Mouse (Mus musculus): ENCODE measurements around the gene St3gal3. TPM values are rescaled to one million over a fixed set of nuclear protein-coding genes. Genes with fewer than 3 reads are reported as not detected.

Gene St3gal3
- polyA plus RNA-seq, 1 experiment = 23.4 TPM

- TF ChIP-seq POLR2A (IDR thresholded peaks at IDR 0.05; ENCODE audit: borderline replicate concordance, extremely low read depth, low read depth, low read length) (no peak), CTCF (IDR thresholded peaks at IDR 0.05; ENCODE audit: insufficient read depth, low read length) (no peak)
- WGBS = 86% methylated on average over 4 of the region's 4 CpGs
Observed at GRCm38 (mm10) chr4:118036531-118036930, 98.2 kb downstream of the St3gal3 start.

GRCm38 (mm10) chr4:118035090-118035489 lies 99.6 kb downstream of the St3gal3 start:
- H3K4me3 ChIP-seq (replicated peaks; ENCODE audit: extremely low read depth, low read depth, low read length) = no peak overlapping the region
- 99% methylated on average over 2 of the region's 2 CpGs for WGBS
- peaks cover 5% of the 10 kb centered on the region for H3K4me1 ChIP-seq (ENCODE audit: control insufficient read depth, insufficient read depth, low read length)
- TF ChIP-seq POLR2A (IDR thresholded peaks at IDR 0.05; ENCODE audit: borderline replicate concordance, extremely low read depth, low read depth, low read length) = no peak
- TF ChIP-seq CTCF (IDR thresholded peaks at IDR 0.05; ENCODE audit: insufficient read depth, low read length) = no peak
- DNase-seq = no peak

More at GRCm38 (mm10) chr4:118036531-118036930, 98.2 kb downstream of the St3gal3 start:
- no peak for DNase-seq
- H3K4me3 ChIP-seq (replicated peaks; ENCODE audit: extremely low read depth, low read depth, low read length) = no peak overlapping the region
- H3K4me1 ChIP-seq (ENCODE audit: control insufficient read depth, insufficient read depth, low read length) = peaks cover 2% of the 10 kb centered on the region; the same call in 1 of the 2 replicates

- no peak for DNase-seq
- Histone ChIP-seq H3K4me3 (replicated peaks; ENCODE audit: extremely low read depth, low read depth, low read length) (no peak overlapping the region), H3K4me1 (ENCODE audit: control insufficient read depth, insufficient read depth, low read length) (peaks cover 8% of the 10 kb centered on the region)
- WGBS = 85% methylated on average over 5 of the region's 5 CpGs
- no peak for TF ChIP-seq POLR2A (IDR thresholded peaks at IDR 0.05; ENCODE audit: borderline replicate concordance, extremely low read depth, low read depth, low read length)
- no peak for TF ChIP-seq CTCF (IDR thresholded peaks at IDR 0.05; ENCODE audit: insufficient read depth, low read length)
Observed at GRCm38 (mm10) chr4:118033026-118033425, 101.7 kb downstream of the St3gal3 start.

GRCm38 (mm10) chr4:118031776-118032170 lies 102.9 kb downstream of the St3gal3 start:
- WGBS = 88% methylated on average over 7 of the region's 7 CpGs

GRCm38 (mm10) chr4:118031132-118031775 lies 103.5 kb downstream of the St3gal3 start:
- DNase-seq = no peak
- WGBS = 35% methylated on average over 6 of the region's 6 CpGs
- H3K4me3 ChIP-seq (replicated peaks; ENCODE audit: extremely low read depth, low read depth, low read length) = no peak overlapping the region
- peaks cover 8% of the 10 kb centered on the region for H3K4me1 ChIP-seq (ENCODE audit: control insufficient read depth, insufficient read depth, low read length)
- TF ChIP-seq POLR2A (IDR thresholded peaks at IDR 0.05; ENCODE audit: borderline replicate concordance, extremely low read depth, low read depth, low read length) (no peak), CTCF (IDR thresholded peaks at IDR 0.05; ENCODE audit: insufficient read depth, low read length) (no peak)

More at GRCm38 (mm10) chr4:118031776-118032170, 102.9 kb downstream of the St3gal3 start:
- Histone ChIP-seq H3K4me3 (replicated peaks; ENCODE audit: extremely low read depth, low read depth, low read length) (no peak overlapping the region), H3K4me1 (ENCODE audit: control insufficient read depth, insufficient read depth, low read length) (peaks cover 8% of the 10 kb centered on the region)
- no peak for DNase-seq
- TF ChIP-seq POLR2A (IDR thresholded peaks at IDR 0.05; ENCODE audit: borderline replicate concordance, extremely low read depth, low read depth, low read length) (no peak), CTCF (IDR thresholded peaks at IDR 0.05; ENCODE audit: insufficient read depth, low read length) (no peak)

- TF ChIP-seq POLR2A (IDR thresholded peaks at IDR 0.05; ENCODE audit: borderline replicate concordance, extremely low read depth, low read depth, low read length) (no peak), CTCF (IDR thresholded peaks at IDR 0.05; ENCODE audit: insufficient read depth, low read length) (no peak)
- DNase-seq = no peak
- H3K4me1 ChIP-seq (ENCODE audit: control insufficient read depth, insufficient read depth, low read length) = peaks cover 8% of the 10 kb centered on the region
- WGBS = 59% methylated on average over 5 of the region's 5 CpGs
- H3K4me3 ChIP-seq (replicated peaks; ENCODE audit: extremely low read depth, low read depth, low read length) = no peak overlapping the region
Observed at GRCm38 (mm10) chr4:118030330-118030729, 104.4 kb downstream of the St3gal3 start.

- Histone ChIP-seq H3K4me3 (replicated peaks; ENCODE audit: extremely low read depth, low read depth, low read length) (no peak overlapping the region), H3K4me1 (ENCODE audit: control insufficient read depth, insufficient read depth, low read length) (peaks cover 8% of the 10 kb centered on the region)
- TF ChIP-seq CTCF (IDR thresholded peaks at IDR 0.05; ENCODE audit: insufficient read depth, low read length) (no peak), POLR2A (IDR thresholded peaks at IDR 0.05; ENCODE audit: borderline replicate concordance, extremely low read depth, low read depth, low read length) (no peak)
- 70% methylated on average over 6 of the region's 6 CpGs for WGBS
- DNase-seq = no peak
Observed at GRCm38 (mm10) chr4:118029892-118030291, 104.8 kb downstream of the St3gal3 start.

GRCm38 (mm10) chr4:118028994-118029393 lies 105.7 kb downstream of the St3gal3 start:
- DNase-seq = peak; percentile 71
- TF ChIP-seq POLR2A (IDR thresholded peaks at IDR 0.05; ENCODE audit: borderline replicate concordance, extremely low read depth, low read depth, low read length) = no peak
- 72% methylated on average over 9 of the region's 9 CpGs for WGBS
- H3K4me1 ChIP-seq (ENCODE audit: control insufficient read depth, insufficient read depth, low read length) = peaks cover 8% of the 10 kb centered on the region
- H3K4me3 ChIP-seq (replicated peaks; ENCODE audit: extremely low read depth, low read depth, low read length) = no peak overlapping the region

GRCm38 (mm10) chr4:118025931-118026330 lies 108.8 kb downstream of the St3gal3 start:
- DNase-seq = no peak
- Histone ChIP-seq H3K4me3 (replicated peaks; ENCODE audit: extremely low read depth, low read depth, low read length) (no peak overlapping the region), H3K4me1 (ENCODE audit: control insufficient read depth, insufficient read depth, low read length) (peaks cover 3% of the 10 kb centered on the region; the same call in 1 of the 2 replicates)
- 67% methylated on average over 7 of the region's 7 CpGs for WGBS
- TF ChIP-seq POLR2A (IDR thresholded peaks at IDR 0.05; ENCODE audit: borderline replicate concordance, extremely low read depth, low read depth, low read length) (no peak), CTCF (IDR thresholded peaks at IDR 0.05; ENCODE audit: insufficient read depth, low read length) (no peak)

- DNase-seq = no peak
- 89% methylated on average over 7 of the region's 7 CpGs for WGBS
- Histone ChIP-seq H3K4me1 (ENCODE audit: control insufficient read depth, insufficient read depth, low read length) (peaks cover 3% of the 10 kb centered on the region; the same call in 1 of the 2 replicates), H3K4me3 (replicated peaks; ENCODE audit: extremely low read depth, low read depth, low read length) (no peak overlapping the region)
- no peak for TF ChIP-seq CTCF (IDR thresholded peaks at IDR 0.05; ENCODE audit: insufficient read depth, low read length)
Observed at GRCm38 (mm10) chr4:118025381-118025780, 109.3 kb downstream of the St3gal3 start.
